Comparison of ENCODE assay signal across 21 mouse cellular contexts in the genomic region with DNA sequence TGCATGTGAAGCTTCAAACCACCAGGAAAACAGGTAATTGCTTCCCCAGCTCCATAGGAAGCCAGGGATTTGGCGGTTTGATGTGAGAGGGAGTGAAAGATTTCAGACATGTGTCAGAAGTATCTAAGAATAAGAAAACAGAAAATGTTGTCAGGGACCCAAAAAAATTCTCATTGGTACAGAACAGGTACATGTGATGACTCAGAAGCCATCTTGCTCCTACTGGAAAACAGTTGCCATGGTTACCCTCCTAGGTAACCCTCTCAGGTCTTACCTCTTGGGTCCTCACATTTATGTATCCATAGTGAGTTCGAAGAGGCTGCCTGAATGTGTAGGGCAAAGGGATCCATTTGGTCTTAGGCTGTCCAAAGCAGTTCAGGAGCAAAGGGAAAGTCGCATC.
DNase-seq lines count a peak whose midpoint lies in the region; ATAC-seq and TF ChIP-seq lines count a peak whose summit lies in the region.
"Had no signal": no experiment of that assay in that cellular context is flagged by ENCODE, and none has a peak within 500 bp of the region (broad histone marks: within the 10 kb centered on the region; RNA-seq: fewer than 3 reads in every experiment).

No protein-coding gene starts in this region.

- no peak for TF ChIP-seq EP300 in heart, adult 2 months (IDR thresholded peaks at IDR 0.05; ENCODE audit: insufficient read depth, low read depth, low read length)

- no peaks in the 10 kb centered on the region for H3K27me3 ChIP-seq in hindbrain, embryonic 13.5 days
- H3K27me3 ChIP-seq in hindbrain, embryonic 11.5 days (ENCODE audit: control insufficient read depth, insufficient read depth, low read length): no peaks in the 10 kb centered on the region
- H3K27me3 ChIP-seq in forebrain, embryonic 13.5 days: no peaks in the 10 kb centered on the region
- H3K27me3 ChIP-seq in midbrain, embryonic 15.5 days (replicated peaks): no peaks in the 10 kb centered on the region
- H3K27me3 ChIP-seq in heart, adult 2 months (ENCODE audit: control insufficient read depth, insufficient read depth, low read length): no peaks in the 10 kb centered on the region
- H3K27me3 ChIP-seq: embryonic facial prominence, embryonic 13.5 days; megakaryocyte, embryonic 14.5 days had no signal

- no peak overlapping the region for H3K9ac ChIP-seq in hindbrain, embryonic 13.5 days
- H3K9ac ChIP-seq in hindbrain, embryonic 11.5 days (ENCODE audit: low read depth, low read length): no peak overlapping the region
- no peak overlapping the region for H3K9ac ChIP-seq in forebrain, embryonic 13.5 days
- no peak overlapping the region for H3K9ac ChIP-seq in midbrain, embryonic 15.5 days
- H3K9ac ChIP-seq in heart, adult 2 months (ENCODE audit: low read depth, low read length): no peak overlapping the region
- H3K9ac ChIP-seq: embryonic facial prominence, embryonic 13.5 days; liver, postnatal 0 days had no signal

- 0 out of 2 replicates have a peak, but pooled peaks cover 3% of the 10 kb centered on the region for H3K36me3 ChIP-seq in hindbrain, embryonic 13.5 days
- no peaks in the 10 kb centered on the region for H3K36me3 ChIP-seq in hindbrain, embryonic 11.5 days (ENCODE audit: control insufficient read depth, insufficient read depth, low read length)
- H3K36me3 ChIP-seq in forebrain, embryonic 13.5 days (ENCODE audit: poor library complexity, severe bottlenecking): no peaks in the 10 kb centered on the region
- H3K36me3 ChIP-seq in midbrain, embryonic 15.5 days (replicated peaks): no peaks in the 10 kb centered on the region
- H3K36me3 ChIP-seq in heart, adult 2 months (ENCODE audit: control insufficient read depth, insufficient read depth, low read length): no peaks in the 10 kb centered on the region

- H3K4me1 ChIP-seq in hindbrain, embryonic 13.5 days (replicated peaks): peaks cover 36% of the 10 kb centered on the region
- H3K4me1 ChIP-seq in hindbrain, embryonic 11.5 days (replicated peaks; ENCODE audit: control insufficient read depth, insufficient read depth, low read length): no peaks in the 10 kb centered on the region
- H3K4me1 ChIP-seq in forebrain, embryonic 13.5 days: no peaks in the 10 kb centered on the region
- H3K4me1 ChIP-seq in midbrain, embryonic 15.5 days: peaks cover 29% of the 10 kb centered on the region
- no peaks in the 10 kb centered on the region for H3K4me1 ChIP-seq in heart, adult 2 months (ENCODE audit: control insufficient read depth, insufficient read depth, low read length)

- H3K27ac ChIP-seq in hindbrain, embryonic 13.5 days: peak overlapping the region; percentile 56
- no peak overlapping the region for H3K27ac ChIP-seq in hindbrain, embryonic 11.5 days (ENCODE audit: low read depth, low read length)
- no peak overlapping the region; the same call in 1 of the 2 replicates for H3K27ac ChIP-seq in forebrain, embryonic 13.5 days
- H3K27ac ChIP-seq in midbrain, embryonic 15.5 days: peak overlapping the region; percentile 62
- no peak overlapping the region for H3K27ac ChIP-seq in heart, adult 2 months
- H3K27ac ChIP-seq: embryonic facial prominence, embryonic 13.5 days; limb, embryonic 10.5 days; stomach, postnatal 0 days had no signal

- 81% methylated on average over 3 of the region's 3 CpGs for WGBS in hindbrain, embryonic 13.5 days
- 85% methylated on average over 3 of the region's 3 CpGs for WGBS in hindbrain, embryonic 11.5 days
- WGBS in forebrain, embryonic 13.5 days: 77% methylated on average over 3 of the region's 3 CpGs
- 54% methylated on average over 3 of the region's 3 CpGs for WGBS in midbrain, embryonic 15.5 days
- WGBS in heart, adult 2 months: 84% methylated on average over 3 of the region's 3 CpGs

- H3K9me3 ChIP-seq in hindbrain, embryonic 13.5 days: no peaks in the 10 kb centered on the region
- H3K9me3 ChIP-seq in hindbrain, embryonic 11.5 days (ENCODE audit: control insufficient read depth, low read length): no peaks in the 10 kb centered on the region
- H3K9me3 ChIP-seq in forebrain, embryonic 13.5 days (replicated peaks): no peaks in the 10 kb centered on the region
- no peaks in the 10 kb centered on the region for H3K9me3 ChIP-seq in midbrain, embryonic 15.5 days
- H3K9me3 ChIP-seq: embryonic facial prominence, embryonic 13.5 days; G1E; limb, embryonic 10.5 days had no signal

- ATAC-seq in hindbrain, embryonic 13.5 days (ENCODE audit: low FRiP score): peak; percentile 59
- ATAC-seq in hindbrain, embryonic 11.5 days (ENCODE audit: low FRiP score): no peak
- peak; percentile 82 for ATAC-seq in forebrain, embryonic 13.5 days
- ATAC-seq in midbrain, embryonic 15.5 days (replicated peaks): peak; percentile 90
- no peak for ATAC-seq in monocyte, adult 5-6 weeks (replicated peaks; ENCODE audit: insufficient number of reproducible peaks, low FRiP score, low TSS enrichment, poor library complexity, severe bottlenecking)
- ATAC-seq: liver, postnatal 0 days had no signal

- no peak for DNase-seq in hindbrain, embryonic 11.5 days (ENCODE audit: low spot score)
- DNase-seq in R1 (ENCODE audit: low read depth, low spot score): peak; percentile 50
- no peak for DNase-seq in frontal cortex, postnatal 36 days (ENCODE audit: low spot score in 2 of 2)
- DNase-seq in heart, adult 2 months: no peak
- DNase-seq: cerebellum, adult 9-11 months; gastrocnemius, postnatal 25 days; kidney, adult 18-20 months; kidney, postnatal 10 days; layer of hippocampus, adult 9-11 months; liver, postnatal 0 days; lung, postnatal 10 days; right cerebral cortex, adult 18-20 months had no signal

- no peak for TF ChIP-seq POLR2A in heart, adult 2 months (IDR thresholded peaks at IDR 0.05; ENCODE audit: insufficient read depth, low read depth, low read length)

- no peak overlapping the region for H3K4me3 ChIP-seq in hindbrain, embryonic 13.5 days
- H3K4me3 ChIP-seq in hindbrain, embryonic 11.5 days (ENCODE audit: low read depth, low read length): no peak overlapping the region
- no peak overlapping the region for H3K4me3 ChIP-seq in forebrain, embryonic 13.5 days
- H3K4me3 ChIP-seq in midbrain, embryonic 15.5 days: no peak overlapping the region
- no peak overlapping the region for H3K4me3 ChIP-seq in heart, adult 2 months
- H3K4me3 ChIP-seq: embryonic facial prominence, embryonic 13.5 days; limb, embryonic 10.5 days; megakaryocyte, embryonic 14.5 days had no signal

- H3K79me2 ChIP-seq in heart, adult 2 months (replicated peaks; ENCODE audit: control insufficient read depth, insufficient read depth, low read length): no peaks in the 10 kb centered on the region

- TF ChIP-seq CTCF in heart, adult 2 months (IDR thresholded peaks at IDR 0.05): no peak

- no peak overlapping the region for H3K4me2 ChIP-seq in hindbrain, embryonic 13.5 days
- no peak overlapping the region for H3K4me2 ChIP-seq in hindbrain, embryonic 11.5 days (replicated peaks; ENCODE audit: low read depth, low read length)
- no peak overlapping the region for H3K4me2 ChIP-seq in forebrain, embryonic 13.5 days
- H3K4me2 ChIP-seq in midbrain, embryonic 15.5 days: no peak overlapping the region
- H3K4me2 ChIP-seq: embryonic facial prominence, embryonic 13.5 days had no signal

- intact Hi-C loops in heart, adult 2 months (cut with DNase I): loop anchor here (10.0 kb wide), 1 partner anchor 146 kb away; no protein-coding TSS in a partner anchor

Comparison
In these comparisons a context has a peak if more than half of its experiments do, and no peak if none do; other contexts are left out.
1. ATAC-seq: peak in hindbrain, embryonic 13.5 days (single experiment), forebrain, embryonic 13.5 days (single experiment) and midbrain, embryonic 15.5 days (single experiment); none in hindbrain, embryonic 11.5 days (single experiment) and monocyte, adult 5-6 weeks (single experiment).
2. H3K27ac ChIP-seq: peak in hindbrain, embryonic 13.5 days (single experiment) and midbrain, embryonic 15.5 days (single experiment); none in hindbrain, embryonic 11.5 days (single experiment), forebrain, embryonic 13.5 days (single experiment) and heart, adult 2 months (single experiment).